30 mouse cellular contexts compared by ENCODE assay signal in the genomic region with DNA sequence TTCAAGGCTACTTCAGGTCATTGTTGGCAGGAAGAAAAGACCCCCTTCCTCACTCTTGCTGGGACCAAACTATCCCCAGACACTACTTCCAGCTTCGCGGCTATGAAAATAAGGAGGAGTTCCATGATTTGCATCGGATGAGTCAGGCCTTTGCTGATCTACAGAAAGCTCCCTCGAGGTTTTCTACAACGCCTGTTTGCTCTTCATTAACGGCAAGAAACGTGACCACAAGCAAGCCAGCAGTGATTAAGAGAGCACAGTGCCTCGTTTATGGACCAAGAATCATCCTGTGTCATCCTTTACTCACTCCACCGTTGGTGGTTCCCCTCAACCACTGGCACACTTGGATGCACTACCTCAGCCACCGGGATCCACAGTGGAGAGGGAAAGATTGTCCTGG. TPM values are rescaled to one million over a fixed set of nuclear protein-coding genes. Genes with fewer than 3 reads are reported as not detected.
DNase-seq lines count a peak whose midpoint lies in the region; ATAC-seq and TF ChIP-seq lines count a peak whose summit lies in the region.
"Had no signal": no experiment of that assay in that cellular context is flagged by ENCODE, and none has a peak within 500 bp of the region (broad histone marks: within the 10 kb centered on the region; RNA-seq: fewer than 3 reads in every experiment).

No protein-coding gene starts in this region.

- TF ChIP-seq EP300 in liver, postnatal 0 days (IDR thresholded peaks at IDR 0.05; ENCODE audit: low read depth): no peak
- TF ChIP-seq EP300 in stomach, postnatal 0 days (optimal IDR thresholded peaks at IDR 0.05): no peak

- no peaks in the 10 kb centered on the region for H3K36me3 ChIP-seq in liver, postnatal 0 days (replicated peaks; ENCODE audit: insufficient read depth, low read length)
- no peaks in the 10 kb centered on the region for H3K36me3 ChIP-seq in liver, embryonic 11.5 days (ENCODE audit: control insufficient read depth, insufficient read depth, low read length)
- no peaks in the 10 kb centered on the region for H3K36me3 ChIP-seq in stomach, postnatal 0 days (ENCODE audit: control insufficient read depth, insufficient read depth, low read length)
- H3K36me3 ChIP-seq: forebrain, embryonic 10.5 days; heart, embryonic 12.5 days; heart, embryonic 15.5 days had no signal

- H3K9me3 ChIP-seq in liver, postnatal 0 days (ENCODE audit: low read length): no peaks in the 10 kb centered on the region
- no peaks in the 10 kb centered on the region for H3K9me3 ChIP-seq in liver, embryonic 11.5 days (ENCODE audit: control insufficient read depth, low read length)
- no peaks in the 10 kb centered on the region for H3K9me3 ChIP-seq in stomach, postnatal 0 days (ENCODE audit: control insufficient read depth, low read length)
- H3K9me3 ChIP-seq: forebrain, embryonic 10.5 days; forebrain, embryonic 13.5 days; heart, embryonic 12.5 days; heart, embryonic 15.5 days had no signal

- ATAC-seq in liver, postnatal 0 days: no peak
- no peak for ATAC-seq in liver, embryonic 11.5 days (replicated peaks; ENCODE audit: low FRiP score)
- peak; percentile 42; the same call in 1 of the 2 replicates for ATAC-seq in stomach, postnatal 0 days (ENCODE audit: low FRiP score, low TSS enrichment)
- ATAC-seq: activated CD4-positive, CD25-positive, alpha-beta regulatory T cell, adult 4 months; forebrain, embryonic 13.5 days; forebrain, embryonic 16.5 days; hindbrain, postnatal 0 days; inflammation-experienced regulatory T-cells, adult 6 months had no signal

- no peak for TF ChIP-seq CTCF in liver, postnatal 0 days (IDR thresholded peaks at IDR 0.05; ENCODE audit: low read depth)
- TF ChIP-seq CTCF in stomach, postnatal 0 days (IDR thresholded peaks at IDR 0.05; ENCODE audit: low read depth): no peak

- peaks cover 5% of the 10 kb centered on the region for H3K4me1 ChIP-seq in liver, postnatal 0 days (ENCODE audit: insufficient read depth)
- H3K4me1 ChIP-seq in liver, embryonic 11.5 days (replicated peaks; ENCODE audit: control insufficient read depth, insufficient read depth, low read length): no peaks in the 10 kb centered on the region
- no peaks in the 10 kb centered on the region for H3K4me1 ChIP-seq in stomach, postnatal 0 days (replicated peaks; ENCODE audit: control insufficient read depth, insufficient read depth)
- H3K4me1 ChIP-seq: forebrain, embryonic 10.5 days; forebrain, embryonic 13.5 days; heart, embryonic 15.5 days had no signal

- peak overlapping the region; percentile 2; the same call in 1 of the 2 replicates for H3K27ac ChIP-seq in liver, postnatal 0 days (ENCODE audit: low read depth)
- no peak overlapping the region for H3K27ac ChIP-seq in liver, embryonic 11.5 days (ENCODE audit: low read depth, low read length)
- no peak overlapping the region for H3K27ac ChIP-seq in stomach, postnatal 0 days (replicated peaks)
- H3K27ac ChIP-seq: forebrain, embryonic 10.5 days; forebrain, embryonic 13.5 days; heart, embryonic 15.5 days; hindbrain, embryonic 14.5 days; hindbrain, postnatal 0 days had no signal

- H3K9ac ChIP-seq in liver, postnatal 0 days (replicated peaks): no peak overlapping the region
- no peak overlapping the region for H3K9ac ChIP-seq in liver, embryonic 11.5 days (ENCODE audit: low read depth, low read length)
- H3K9ac ChIP-seq in stomach, postnatal 0 days (ENCODE audit: low read length): no peak overlapping the region
- H3K9ac ChIP-seq: forebrain, embryonic 13.5 days; heart, embryonic 12.5 days; heart, embryonic 15.5 days; hindbrain, embryonic 14.5 days had no signal

- WGBS in liver, postnatal 0 days (ENCODE audit: insufficient replicate concordance): 73% methylated on average over 10 of the region's 10 CpGs
- 74% methylated on average over 10 of the region's 10 CpGs for WGBS in liver, embryonic 11.5 days
- 61% methylated on average over 10 of the region's 10 CpGs for WGBS in stomach, postnatal 0 days

- DNase-seq in adrenal gland, adult 2 months: peak; percentile 41
- DNase-seq in adrenal gland, postnatal 10 days: no peak
- DNase-seq in liver, postnatal 0 days: no peak
- DNase-seq in liver, embryonic 11.5 days (ENCODE audit: low spot score): no peak
- no peak for DNase-seq in stomach, postnatal 0 days (ENCODE audit: low spot score)
- no peak for DNase-seq in lung, postnatal 25 days (ENCODE audit: low spot score)
- DNase-seq: adrenal gland, postnatal 25 days; B cell, adult 2 months; cerebellum, adult 18-20 months; cerebellum, adult 9-10 months; cerebellum, postnatal 14 days; gastrocnemius, postnatal 10 days; heart, adult 18-20 months; heart, postnatal 10 days; heart, postnatal 36 days; kidney, adult 11 months had no signal

- no peak overlapping the region for H3K4me2 ChIP-seq in liver, postnatal 0 days (ENCODE audit: low read depth, low read length)
- H3K4me2 ChIP-seq in liver, embryonic 11.5 days: no peak overlapping the region
- H3K4me2 ChIP-seq in stomach, postnatal 0 days (replicated peaks; ENCODE audit: low read depth): no peak overlapping the region
- H3K4me2 ChIP-seq: forebrain, embryonic 13.5 days; heart, embryonic 12.5 days; heart, embryonic 15.5 days; hindbrain, embryonic 14.5 days had no signal

- no peaks in the 10 kb centered on the region for H3K27me3 ChIP-seq in liver, postnatal 0 days (ENCODE audit: insufficient read depth, low read length)
- H3K27me3 ChIP-seq in liver, embryonic 11.5 days (replicated peaks; ENCODE audit: control insufficient read depth, insufficient read depth, low read length): no peaks in the 10 kb centered on the region
- no peaks in the 10 kb centered on the region for H3K27me3 ChIP-seq in stomach, postnatal 0 days (ENCODE audit: control insufficient read depth, insufficient read depth, low read length)
- H3K27me3 ChIP-seq: forebrain, embryonic 13.5 days; heart, embryonic 12.5 days; heart, embryonic 15.5 days had no signal

- no peak overlapping the region for H3K4me3 ChIP-seq in liver, postnatal 0 days (ENCODE audit: low read depth, low read length)
- no peak overlapping the region for H3K4me3 ChIP-seq in liver, embryonic 11.5 days (ENCODE audit: low read depth, low read length)
- H3K4me3 ChIP-seq in stomach, postnatal 0 days (ENCODE audit: low read depth, low read length): no peak overlapping the region
- H3K4me3 ChIP-seq: forebrain, embryonic 10.5 days; forebrain, embryonic 13.5 days; heart, embryonic 12.5 days; heart, embryonic 15.5 days had no signal

RNA-seq across cellular contexts. Expression of a gene that starts 6.1 kb away (rescaled TPM):
- total RNA-seq in adrenal gland, adult 2 months (2021): not detected
- polyA plus RNA-seq in adrenal gland, adult 2 months (2012; rRNA removed): not detected in 2 replicates
- total RNA-seq in adrenal gland, postnatal 10 days (2021): not detected
- polyA plus RNA-seq in liver, postnatal 0 days (2015; fragmentation: Nextera tagmentation; extraction: Ambion mirVana): 0.27 and 0.50 TPM in 2 replicates
- 0.39 TPM in 1 of 2 replicates, not detected in the other for polyA plus RNA-seq in liver, embryonic 11.5 days (2014; fragmentation: Nextera tagmentation; extraction: Ambion mirVana)
- 0.16 TPM in 1 of 2 replicates, not detected in the other for polyA plus RNA-seq in stomach, postnatal 0 days (2015; fragmentation: Nextera tagmentation; extraction: Ambion mirVana)
- total RNA-seq: adrenal gland, adult 18-20 months; adrenal gland, postnatal 25 days; gastrocnemius, adult 18-20 months; gastrocnemius, postnatal 10 days; gastrocnemius, postnatal 4 days; heart, adult 18-20 months; heart, postnatal 10 days; heart, postnatal 36 days; hindbrain, postnatal 0 days; MEL had no signal
- polyA plus RNA-seq: activated CD4-positive, CD25-positive, alpha-beta regulatory T cell, adult 4 months; embryonic facial prominence, embryonic 14.5 days; forebrain, embryonic 13.5 days; heart, embryonic 12.5 days; heart, embryonic 15.5 days; hindbrain, postnatal 0 days; inflammation-experienced regulatory T-cells, adult 6 months had no signal

RNA-seq across cellular contexts. Expression of a gene that starts 11.6 kb away (rescaled TPM):
- 10 to 100 TPM; 23.7 to 35.2 TPM for total RNA-seq in adrenal gland, adult 2 months (2021)
- 7.7 and 7.9 TPM in 2 replicates for polyA plus RNA-seq in adrenal gland, adult 2 months (2012; rRNA removed)
- 10 to 100 TPM; 20.9 to 24.1 TPM for total RNA-seq in adrenal gland, postnatal 10 days (2021)
- 13.6 and 14.2 TPM in 2 replicates for polyA plus RNA-seq in liver, postnatal 0 days (2015; fragmentation: Nextera tagmentation; extraction: Ambion mirVana)
- 6.7 and 7.6 TPM in 2 replicates for polyA plus RNA-seq in liver, embryonic 11.5 days (2014; fragmentation: Nextera tagmentation; extraction: Ambion mirVana)
- polyA plus RNA-seq in stomach, postnatal 0 days (2015; fragmentation: Nextera tagmentation; extraction: Ambion mirVana): 15.0 and 16.9 TPM in 2 replicates
